Mouse (Mus musculus) cerebellum, adult 11-12 months (tissue): Measurements from ENCODE around the gene Nipbl.
"Not testable (repeated sequence)": the region's sequence is repeated elsewhere in the genome, so short reads cannot be mapped to it uniquely, and the experiment has no call there.

Experiments
- DNase-seq: peaks from one replicate; pipeline ENCODE4 v3.0.0; 2022

Gene Nipbl

GRCm38 (mm10) chr15:8443926-8444889, at the start of gene Nipbl:
Gene Nipbl, minus strand, starts transcription at chr15:8444463.
- peak; percentile 90 for DNase-seq

- no peak for DNase-seq
Observed at GRCm38 (mm10) chr15:8485261-8485660, 41.0 kb upstream of the Nipbl start.

GRCm38 (mm10) chr15:8469006-8469575, 24.8 kb upstream of the Nipbl start:
- DNase-seq = no peak

- DNase-seq = no peak
Observed at GRCm38 (mm10) chr15:8463521-8463920, 19.3 kb upstream of the Nipbl start.

- no peak for DNase-seq
Observed at GRCm38 (mm10) chr15:8462780-8463179, 18.5 kb upstream of the Nipbl start.

- no peak for DNase-seq
Observed at GRCm38 (mm10) chr15:8460871-8461270, 16.6 kb upstream of the Nipbl start.

GRCm38 (mm10) chr15:8459979-8460378, 15.7 kb upstream of the Nipbl start:
- DNase-seq = no peak

GRCm38 (mm10) chr15:8456223-8456622, 12.0 kb upstream of the Nipbl start:
- DNase-seq = not testable (repeated sequence)

- no peak for DNase-seq
Observed at GRCm38 (mm10) chr15:8455486-8455885, 11.2 kb upstream of the Nipbl start.

- no peak for DNase-seq
Observed at GRCm38 (mm10) chr15:8451071-8451470, 6.8 kb upstream of the Nipbl start.

GRCm38 (mm10) chr15:8447193-8447767, 3.0 kb upstream of the Nipbl start:
- no peak for DNase-seq

- DNase-seq = peak; percentile 9
Observed at GRCm38 (mm10) chr15:8446435-8446834, 2.2 kb upstream of the Nipbl start.

- peak; percentile 45 for DNase-seq
Observed at GRCm38 (mm10) chr15:8445951-8446419, 1.7 kb upstream of the Nipbl start.

GRCm38 (mm10) chr15:8444890-8445597, 781 bp upstream of the Nipbl start:
- DNase-seq = peak; percentile 86

- DNase-seq = peak; percentile 74
Observed at GRCm38 (mm10) chr15:8443168-8443925, 916 bp downstream of the Nipbl start.

- DNase-seq = no peak
Observed at GRCm38 (mm10) chr15:8442761-8443160, 1.5 kb downstream of the Nipbl start.

GRCm38 (mm10) chr15:8442156-8442555, 2.1 kb downstream of the Nipbl start:
- peak; percentile 17 for DNase-seq

GRCm38 (mm10) chr15:8433239-8433947, 10.9 kb downstream of the Nipbl start:
- DNase-seq = no peak

GRCm38 (mm10) chr15:8432534-8432933, 11.7 kb downstream of the Nipbl start:
- no peak for DNase-seq

GRCm38 (mm10) chr15:8429502-8429901, 14.8 kb downstream of the Nipbl start:
- no peak for DNase-seq

GRCm38 (mm10) chr15:8420909-8421308, 23.4 kb downstream of the Nipbl start:
- DNase-seq = no peak
